Mouse (Mus musculus) spleen, adult 12 weeks (tissue): Measurements from ENCODE around the gene Cdk2ap2.
"Not testable (repeated sequence)": the region's sequence is repeated elsewhere in the genome, so short reads cannot be mapped to it uniquely, and the experiment has no call there.

Source experiments
- DNase-seq: peaks from one replicate; pipeline ENCODE4 v3.0.0; 2022; ENCODE audit warnings: low spot score

The Cdk2ap2 gene

DNA sequence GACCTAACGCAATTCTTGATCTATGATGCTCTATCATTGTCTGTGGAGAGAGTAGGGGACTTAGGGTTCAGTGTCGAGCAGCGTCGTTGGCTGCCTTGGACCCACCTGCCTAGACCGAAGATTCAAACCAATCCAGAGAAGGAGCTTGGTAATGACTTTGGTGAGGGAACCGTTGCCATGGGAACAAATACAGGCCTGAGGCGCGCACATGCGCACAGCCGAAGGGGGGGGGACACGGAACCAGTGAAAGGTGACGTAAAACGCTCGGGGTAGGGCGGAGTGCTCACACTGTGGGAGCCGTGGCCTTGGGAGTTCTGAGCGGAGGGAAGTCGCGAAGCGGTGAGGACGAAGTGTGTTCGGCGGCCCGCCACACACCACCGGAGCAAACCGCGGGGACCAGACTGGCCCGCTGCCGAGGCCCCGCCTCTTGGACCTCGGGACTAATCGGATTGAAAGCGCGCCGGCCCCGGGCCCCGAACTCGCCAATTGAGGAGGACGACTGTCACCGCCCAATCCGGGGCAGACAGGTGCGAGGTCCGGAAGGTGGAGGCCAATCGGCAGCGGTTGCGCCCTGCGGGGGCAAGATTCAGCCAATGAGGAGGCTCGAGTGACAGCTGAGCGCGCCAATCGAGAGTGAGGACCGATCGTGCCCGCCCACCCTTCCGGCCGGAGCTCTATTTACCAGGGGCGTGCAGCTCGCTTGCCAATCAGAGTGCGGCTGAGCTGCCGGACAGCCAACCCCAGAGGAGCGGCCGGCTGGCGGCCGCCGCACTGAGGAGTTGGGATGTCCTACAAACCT lies at the start of gene Cdk2ap2:
TSS of gene Cdk2ap2 (plus strand) at position 541 of the 799 bp plus-strand sequence.
- peak; percentile 99 for DNase-seq

DNA sequence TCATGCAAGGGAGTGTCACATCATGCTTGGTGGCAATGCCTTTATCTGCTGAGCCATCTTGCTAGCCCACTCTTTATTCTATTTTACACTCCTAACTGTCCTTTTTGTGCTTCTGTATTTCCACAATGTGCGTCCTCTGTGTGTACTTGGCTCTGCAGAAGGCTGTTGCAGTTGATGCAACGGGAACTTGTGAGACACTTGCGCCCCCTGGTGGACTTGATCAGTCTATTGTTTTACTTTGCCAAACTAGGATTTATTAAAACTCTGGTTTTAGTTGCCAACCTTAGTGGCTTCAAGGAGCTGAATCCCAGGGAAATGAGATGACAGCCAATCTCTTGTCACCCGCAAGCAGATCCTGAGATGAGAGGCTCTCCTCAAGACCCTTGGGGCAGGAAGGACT lies 49.1 kb upstream of the Cdk2ap2 start:
- DNase-seq: peak; percentile 77

DNA sequence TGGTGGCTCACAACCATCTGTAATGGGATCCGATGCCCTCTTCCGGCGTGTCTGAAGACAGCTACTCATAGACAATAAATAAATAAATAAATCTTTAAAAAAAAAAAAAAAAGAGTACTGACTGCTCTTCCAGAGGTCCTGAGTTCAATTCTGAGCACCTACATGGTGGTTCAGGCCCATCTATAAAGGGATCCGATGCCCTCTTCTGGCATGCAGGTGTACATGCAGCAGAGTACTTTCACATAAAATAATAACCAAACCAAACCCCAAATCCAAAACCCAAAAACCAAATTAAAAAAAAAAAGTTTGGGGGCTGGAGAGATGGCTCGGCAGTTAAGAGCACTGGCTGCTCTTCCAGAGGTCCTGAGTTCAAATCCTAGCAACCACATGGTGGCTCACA lies 47.9 kb upstream of the Cdk2ap2 start:
- not testable (repeated sequence) for DNase-seq

DNA sequence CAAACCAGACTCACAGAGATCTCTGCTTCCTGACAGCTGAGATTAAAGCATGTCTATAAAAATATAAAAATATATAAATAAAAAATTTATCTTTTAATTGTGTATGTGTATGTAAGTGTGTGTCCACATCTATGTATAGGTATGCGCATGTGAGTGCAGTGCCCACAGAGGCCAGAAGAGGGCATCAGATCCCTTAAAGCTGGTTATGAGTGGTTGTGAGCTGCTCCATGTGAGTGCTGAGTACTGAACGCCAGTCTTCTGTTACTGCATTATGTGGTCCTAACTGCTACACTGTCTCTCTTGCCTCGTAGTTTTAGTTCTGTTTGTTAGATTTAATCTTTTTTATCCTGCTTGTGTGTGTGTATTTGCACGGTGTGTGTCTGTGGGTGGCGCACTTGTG lies 46.0 kb upstream of the Cdk2ap2 start:
- no peak for DNase-seq

GRCm38 (mm10) chr19:4051741-4052515 lies 45.1 kb upstream of the Cdk2ap2 start:
- DNase-seq: peak; percentile 58

- no peak for DNase-seq
Observed at GRCm38 (mm10) chr19:4052516-4053030, 44.4 kb upstream of the Cdk2ap2 start.

- DNase-seq: no peak
Observed at GRCm38 (mm10) chr19:4054613-4055012, 42.4 kb upstream of the Cdk2ap2 start.

DNA sequence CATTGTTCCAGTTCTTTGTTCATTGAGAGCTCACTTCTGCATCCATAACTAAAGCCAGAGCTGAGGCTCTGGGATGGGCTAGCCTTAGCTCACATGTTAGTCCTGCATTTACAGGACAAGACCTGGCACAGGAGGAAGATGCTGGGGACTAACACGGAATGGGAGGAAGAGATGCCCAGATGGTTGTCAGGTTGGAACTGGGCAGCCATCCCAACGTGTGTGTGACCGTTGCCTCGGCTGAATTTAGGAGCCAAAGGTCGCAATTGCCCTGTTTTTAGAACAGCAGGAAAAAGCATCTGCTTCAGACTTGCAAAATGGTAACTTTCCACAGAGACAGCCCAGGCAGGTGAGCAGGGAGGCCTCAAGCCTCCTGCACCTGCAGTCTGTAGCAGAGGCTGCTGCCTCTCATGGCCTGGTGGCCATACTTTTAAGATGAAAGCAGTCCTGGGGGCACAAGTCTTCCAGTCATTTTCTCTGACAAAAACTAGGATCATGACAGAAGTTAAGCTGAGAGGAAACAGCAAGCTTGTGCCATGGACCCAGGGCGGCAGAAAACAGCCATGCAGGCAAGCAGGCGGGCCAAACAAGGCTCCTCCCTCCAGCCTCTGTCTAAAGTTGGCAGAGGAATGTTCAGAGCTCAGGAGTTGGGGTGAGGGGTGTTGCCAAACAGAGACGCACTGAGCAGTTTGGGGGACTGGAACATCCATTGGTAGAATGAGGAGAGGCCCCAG lies 41.6 kb upstream of the Cdk2ap2 start:
- no peak for DNase-seq

DNA sequence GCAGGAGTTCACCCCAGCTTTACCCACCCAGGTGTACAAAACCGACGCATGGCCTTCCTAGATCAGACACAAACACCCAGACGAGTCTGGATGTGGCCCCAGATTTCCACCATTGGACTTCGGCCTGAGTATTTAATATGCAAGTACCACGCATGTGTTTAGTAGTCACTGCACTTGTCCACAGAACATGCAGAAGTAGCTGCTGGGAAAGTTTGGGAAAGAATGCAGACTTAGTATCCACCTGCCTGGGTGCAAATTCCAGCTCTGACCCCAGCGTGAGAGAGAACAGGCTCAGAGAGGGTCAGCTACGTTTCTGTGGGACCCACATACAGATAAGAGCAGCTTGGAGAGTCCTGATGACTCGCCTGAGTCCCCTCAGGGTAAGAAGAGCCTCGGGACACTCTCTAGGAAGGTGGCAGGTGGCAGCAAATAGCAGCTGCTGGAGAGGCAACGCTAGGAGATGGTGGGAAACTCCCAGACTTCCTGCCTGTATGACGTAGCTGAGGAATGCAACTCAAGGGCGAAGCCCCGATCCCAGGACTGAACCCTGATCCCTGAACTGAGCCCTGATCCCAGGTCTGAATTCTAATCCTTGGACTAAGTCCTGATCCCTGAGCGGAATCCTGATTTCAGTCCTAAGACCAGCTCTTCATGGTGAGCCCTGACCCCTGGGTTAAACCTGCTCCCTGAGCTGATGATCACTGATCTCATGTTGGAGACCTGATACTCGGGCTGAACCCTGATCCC lies 40.9 kb upstream of the Cdk2ap2 start:
- DNase-seq: no peak

GRCm38 (mm10) chr19:4056727-4057126 lies 40.3 kb upstream of the Cdk2ap2 start:
- DNase-seq: no peak

GRCm38 (mm10) chr19:4057389-4057788 lies 39.6 kb upstream of the Cdk2ap2 start:
- DNase-seq: no peak

DNA sequence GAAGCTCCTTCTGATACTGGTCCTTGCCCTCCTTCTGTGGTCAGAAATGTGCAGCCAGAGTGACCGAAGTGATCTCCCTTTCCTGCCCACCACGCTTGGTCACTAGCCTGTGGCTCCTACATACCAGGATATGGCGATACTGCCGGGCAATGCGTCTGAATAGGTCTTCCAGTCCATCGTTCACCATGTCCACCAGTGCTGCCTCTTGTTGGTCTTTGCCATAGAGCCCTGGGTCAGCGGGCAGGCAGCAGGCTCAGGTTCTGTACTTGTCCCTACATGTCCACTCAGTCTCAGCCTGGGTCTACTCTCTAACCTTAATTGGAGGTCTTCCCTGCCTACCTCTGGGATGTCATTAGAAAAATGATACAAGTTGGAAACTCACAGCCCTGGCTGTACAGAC lies 39.0 kb upstream of the Cdk2ap2 start:
- no peak for DNase-seq

- DNase-seq: no peak
Observed at GRCm38 (mm10) chr19:4058581-4058980, 38.4 kb upstream of the Cdk2ap2 start.

DNA sequence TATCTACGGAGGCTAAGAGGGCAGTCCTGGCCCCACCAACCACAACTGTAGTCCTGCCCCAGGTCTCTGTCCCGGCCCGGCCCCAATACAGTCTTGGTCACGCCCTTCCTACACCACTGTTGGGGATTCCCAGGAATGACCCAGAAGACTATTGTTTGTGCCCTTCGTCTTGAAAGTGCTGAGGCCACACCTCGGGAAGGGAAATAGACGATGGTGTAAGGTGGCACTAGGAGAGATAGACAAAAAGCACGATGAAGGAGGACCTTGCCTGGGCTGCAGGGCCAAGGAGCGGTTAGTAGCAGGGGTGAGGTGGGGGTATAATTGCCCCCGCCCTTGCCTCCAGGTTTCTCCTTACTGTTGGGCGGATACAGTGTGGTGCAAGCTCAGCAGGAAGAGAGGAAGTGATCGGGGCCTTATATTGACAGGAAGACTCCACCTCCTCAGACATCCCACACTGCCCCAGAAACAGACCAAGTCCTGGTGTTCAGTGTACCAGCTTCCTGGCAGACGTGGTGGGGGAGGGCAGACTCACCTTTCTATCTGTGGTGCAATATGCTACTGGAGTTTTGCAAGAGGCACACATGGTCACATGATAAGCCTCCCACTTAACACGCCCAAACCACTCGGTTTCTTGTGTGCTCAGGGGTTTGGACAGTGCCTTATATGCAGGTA lies 37.8 kb upstream of the Cdk2ap2 start, which contains the start of gene Gstp3:
TSS of gene Gstp3 (minus strand) at position 501 of the 672 bp plus-strand sequence.
- DNase-seq: peak; percentile 57

GRCm38 (mm10) chr19:4060044-4060898 lies 36.7 kb upstream of the Cdk2ap2 start:
- not testable (repeated sequence) for DNase-seq

GRCm38 (mm10) chr19:4060899-4061465 lies 36.0 kb upstream of the Cdk2ap2 start:
- DNase-seq: no peak

GRCm38 (mm10) chr19:4063357-4063756 lies 33.6 kb upstream of the Cdk2ap2 start:
- DNase-seq: not testable (repeated sequence)

- DNase-seq: not testable (repeated sequence)
Observed at GRCm38 (mm10) chr19:4064501-4064900, 32.5 kb upstream of the Cdk2ap2 start.

DNA sequence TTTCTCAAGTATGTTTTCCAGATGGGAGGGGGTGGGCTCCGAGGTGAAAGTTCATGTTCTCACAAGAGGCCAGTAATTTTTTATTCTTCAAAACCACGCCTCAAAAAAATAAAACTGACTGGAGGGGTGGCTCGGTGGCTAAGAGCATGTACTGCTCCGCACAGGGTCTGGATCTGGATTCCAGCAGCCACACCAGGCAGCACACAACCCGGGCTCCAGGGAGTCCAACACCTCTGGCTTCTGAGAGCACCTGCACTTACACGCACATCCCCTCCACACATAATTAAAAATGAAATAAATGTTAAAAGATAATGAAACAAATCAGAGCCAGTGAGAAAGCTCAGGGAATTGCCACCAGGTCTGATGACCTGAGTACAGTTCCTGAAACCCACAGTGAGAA lies 30.7 kb upstream of the Cdk2ap2 start:
- no peak for DNase-seq

DNA sequence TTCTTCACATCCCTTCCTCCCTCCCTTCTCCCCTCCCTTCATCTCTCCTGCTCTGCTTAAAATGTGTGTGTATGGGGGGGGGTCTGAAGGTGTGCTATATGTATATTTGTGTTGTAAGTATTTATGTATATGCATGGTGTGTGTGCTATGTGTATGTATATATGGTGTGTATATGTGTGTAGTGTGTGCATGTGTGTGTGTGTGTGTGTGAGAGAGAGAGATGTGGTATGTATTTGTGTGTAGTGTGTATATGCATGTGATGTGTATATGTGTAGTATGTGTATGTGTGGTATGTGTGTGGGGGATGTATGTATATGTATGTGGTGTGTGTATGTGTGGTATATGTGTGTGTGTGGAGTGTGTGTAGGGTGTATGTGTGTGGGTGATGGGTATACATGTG lies 30.1 kb upstream of the Cdk2ap2 start:
- no peak for DNase-seq
